Mouse (Mus musculus) heart, adult 2 months (tissue): ENCODE measurements around the gene Dnaja3. TPM values are rescaled to one million over a fixed set of nuclear protein-coding genes. Genes with fewer than 3 reads are reported as not detected.

Experiments
- DNase-seq, 2 experiments: peaks; one replicate each; pipeline ENCODE4 v3.0.0; 2021
- H3K27ac ChIP-seq: fragments of 200-600 bp; 2 replicates; pipeline ENCODE4 v1.8.1; 2022
- H3K27me3 ChIP-seq: fragments of 200-500 bp; 2 replicates; pipeline ENCODE4 v1.6.1; 2012; ENCODE audit warnings: mild to moderate bottlenecking, low read length, inconsistent platforms, mixed read lengths; ENCODE audit not compliant: control insufficient read depth, insufficient read depth
- H3K36me3 ChIP-seq: fragments of 200-500 bp; 2 replicates; pipeline ENCODE4 v1.6.1; 2012; ENCODE audit warnings: low read length, inconsistent platforms; ENCODE audit not compliant: control insufficient read depth, insufficient read depth
- H3K4me1 ChIP-seq: fragments of 200-500 bp; 2 replicates; pipeline ENCODE4 v1.6.1; 2011; ENCODE audit warnings: low read length; ENCODE audit not compliant: control insufficient read depth, insufficient read depth
- H3K4me3 ChIP-seq: fragments of 200-600 bp; 2 replicates; pipeline ENCODE4 v1.8.1; 2022
- H3K79me2 ChIP-seq: fragments of 200-500 bp; replicated peaks from 2 replicates; pipeline ENCODE4 v1.6.1; 2012; ENCODE audit warnings: mild to moderate bottlenecking, inconsistent platforms, low read length, moderate library complexity, mixed read lengths; ENCODE audit not compliant: control insufficient read depth, insufficient read depth
- H3K9ac ChIP-seq: fragments of 200-500 bp; 2 replicates; pipeline ENCODE4 v1.6.1; 2012; ENCODE audit warnings: low read depth, mild to moderate bottlenecking, control low read depth, inconsistent platforms, low read length, mixed read lengths
- CTCF ChIP-seq: fragments of 200-600 bp; IDR thresholded peaks from 2 replicates; pipeline ENCODE4 v1.8.1; 2022; ENCODE audit warnings: antibody characterized with exemption, mild to moderate bottlenecking, moderate library complexity
- EP300 ChIP-seq: fragments of 200-500 bp; IDR thresholded peaks from 2 replicates; pipeline ENCODE4 v1.6.1; 2011; ENCODE audit warnings: low read depth, low read length, control low read depth; ENCODE audit not compliant: insufficient read depth
- POLR2A ChIP-seq: fragments of 200-500 bp; IDR thresholded peaks from 2 replicates; pipeline ENCODE4 v1.6.1; 2011; ENCODE audit warnings: mild to moderate bottlenecking, low read depth, low read length, control low read depth; ENCODE audit not compliant: insufficient read depth
- WGBS: fragments of 180-500 bp; shearing (Covaris S2); methylation state at CpG from one replicate; pipeline ENCODE4 v1.1.7; 2018; 5-methylcytosine and 5-hydroxymethylcytosine counted together
- intact Hi-C: fragments of 180-260 bp; cut with DNase I; formaldehyde crosslinking; loops from one replicate; pipeline ENCODE4 v1.15.1; 2025
- polyA plus RNA-seq: library from polyadenylated mRNA; depleted of rRNA; stranded (reverse); fragments of >200 nt; gene quantifications from 2 replicates; pipeline ENCODE4 v1.2.3, GENCODE M21; 2012
- total RNA-seq, 2 experiments: library from RNA; stranded (reverse); gene quantifications; 2 replicates each; pipeline ENCODE4 v1.2.3; 2021

Dnaja3 gene
- total and polyA plus RNA-seq, 3 experiments, result 80.8 to 150 (median 138) TPM

- WGBS, result 92% methylated on average over 4 of the region's 4 CpGs
- TF ChIP-seq POLR2A (no peak), CTCF (no peak), EP300 (no peak)
- Histone ChIP-seq H3K27me3 (no peaks in the 10 kb centered on the region), H3K4me1 (peaks cover 7% of the 10 kb centered on the region), H3K27ac (no peak overlapping the region), H3K79me2 (no peaks in the 10 kb centered on the region), H3K4me3 (no peak overlapping the region), H3K9ac (no peak overlapping the region), H3K36me3 (no peaks in the 10 kb centered on the region; the same call in 1 of the 2 replicates)
- DNase-seq, result no peak
- intact Hi-C loops, result no loop called here
Measured at GRCm38 (mm10) chr16:4711173-4711572, 71.4 kb downstream of the Dnaja3 start.

GRCm38 (mm10) chr16:4713861-4714710, 74.3 kb downstream of the Dnaja3 start:
- WGBS, result 40% methylated on average over 17 of the region's 17 CpGs
- DNase-seq, result peak; percentile 40 to 74
- Histone ChIP-seq H3K9ac (no peak overlapping the region), H3K27ac (peak overlapping the region; percentile 47; the same call in 1 of the 2 replicates), H3K4me1 (peaks cover 7% of the 10 kb centered on the region), H3K4me3 (no peak overlapping the region), H3K79me2 (no peaks in the 10 kb centered on the region), H3K27me3 (no peaks in the 10 kb centered on the region), H3K36me3 (no peaks in the 10 kb centered on the region)
- intact Hi-C loops, result no loop called here
- TF ChIP-seq POLR2A, result no peak
- peak; percentile 73 for TF ChIP-seq EP300

GRCm38 (mm10) chr16:4717866-4718265, 78.1 kb downstream of the Dnaja3 start:
- no peak for DNase-seq
- 76% methylated on average over 3 of the region's 3 CpGs for WGBS
- H3K4me3 ChIP-seq, result no peak overlapping the region
- no peak overlapping the region for H3K9ac ChIP-seq
- no peaks in the 10 kb centered on the region for H3K27me3 ChIP-seq
- no peak overlapping the region for H3K27ac ChIP-seq
- H3K36me3 ChIP-seq, result no peaks in the 10 kb centered on the region
- intact Hi-C loops, result no loop called here
- H3K79me2 ChIP-seq, result no peaks in the 10 kb centered on the region
- H3K4me1 ChIP-seq, result peaks cover 9% of the 10 kb centered on the region
- TF ChIP-seq POLR2A (no peak), EP300 (no peak), CTCF (no peak)

GRCm38 (mm10) chr16:4718753-4719518, 79.1 kb downstream of the Dnaja3 start, which contains the start of gene Nmral1:
TSS of gene Nmral1 (minus strand) at chr16:4719356.
- intact Hi-C loops, result no loop called here

GRCm38 (mm10) chr16:4722128-4722914, 82.5 kb downstream of the Dnaja3 start:
- Histone ChIP-seq H3K27me3 (no peaks in the 10 kb centered on the region), H3K4me3 (no peak overlapping the region), H3K4me1 (peaks cover 5% of the 10 kb centered on the region), H3K9ac (no peak overlapping the region), H3K27ac (peak overlapping the region; percentile 21), H3K36me3 (no peaks in the 10 kb centered on the region), H3K79me2 (peaks cover 3% of the 10 kb centered on the region; the same call in 1 of the 2 replicates)
- TF ChIP-seq CTCF, result no peak
- no peak for TF ChIP-seq POLR2A
- no peak for TF ChIP-seq EP300
- intact Hi-C loops, result no loop called here
- 53% methylated on average over 7 of the region's 7 CpGs for WGBS
- DNase-seq, result peak in 1 of 2 experiments; percentile 26

More at GRCm38 (mm10) chr16:4718753-4719518, 79.1 kb downstream of the Dnaja3 start, which contains the start of gene Nmral1:
- Histone ChIP-seq H3K36me3 (no peaks in the 10 kb centered on the region), H3K4me1 (peaks cover 8% of the 10 kb centered on the region), H3K79me2 (no peaks in the 10 kb centered on the region), H3K27ac (peak within 1 kb of the TSS; percentile 68), H3K9ac (peak within 1 kb of the TSS; percentile 69), H3K4me3 (peak within 1 kb of the TSS; percentile 61), H3K27me3 (no peaks in the 10 kb centered on the region)
- 13% methylated on average over 33 of the region's 33 CpGs for WGBS
- TF ChIP-seq CTCF, result 0 out of 2 replicates have a peak, but pooled peaks have one; percentile 2
- peak; percentile 59; the same call in 1 of the 2 replicates for TF ChIP-seq POLR2A
- TF ChIP-seq EP300, result no peak
- peak; percentile 76 to 77 for DNase-seq
